Mouse (Mus musculus): Measurements from ENCODE around the gene Prkce. TPM values are rescaled to one million over a fixed set of nuclear protein-coding genes. Genes with fewer than 3 reads are reported as not detected.

The Prkce gene
- polyA plus RNA-seq, 1 experiment from 2014 or later = 7.4 TPM

DNA sequence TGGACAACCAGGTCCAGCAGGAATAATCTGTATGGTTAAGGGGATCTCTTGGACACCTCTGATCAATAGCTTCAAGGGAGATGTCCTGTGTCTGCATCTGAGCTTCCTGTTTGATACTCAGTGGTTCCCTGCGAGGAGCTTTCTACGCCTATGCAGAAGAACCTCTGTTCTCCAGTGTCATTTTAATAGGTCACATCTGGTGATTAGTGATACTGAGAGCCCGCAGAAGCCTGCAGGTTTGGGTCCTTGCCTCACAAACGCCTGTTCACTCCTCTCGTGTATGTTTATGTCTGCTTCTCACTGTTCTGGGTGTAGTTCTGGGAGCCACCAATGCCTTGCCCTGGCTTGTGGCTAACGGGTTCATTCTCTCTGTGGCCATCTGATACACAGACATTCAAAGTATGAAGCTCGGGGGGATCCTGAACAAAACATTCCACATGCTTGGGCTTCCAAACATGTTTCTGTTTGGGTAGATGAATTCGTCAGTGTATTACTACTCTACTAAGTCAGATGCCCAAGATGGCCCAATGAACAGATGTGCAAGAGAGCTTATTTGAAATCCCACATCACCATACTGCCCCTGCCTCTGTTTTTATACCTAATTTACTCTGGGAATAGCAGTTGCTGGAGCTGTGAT lies 202.6 kb downstream of the Prkce start:
- Histone ChIP-seq H3K4me1 (replicated peaks; ENCODE audit: control insufficient read depth, insufficient read depth, low read length) (no peaks in the 10 kb centered on the region), H3K9ac (ENCODE audit: low read depth, low read length) (no peak overlapping the region), H3K4me3 (ENCODE audit: low read depth, low read length) (no peak overlapping the region), H3K36me3 (ENCODE audit: control insufficient read depth, insufficient read depth, low read length) (no peaks in the 10 kb centered on the region), H3K27me3 (ENCODE audit: control insufficient read depth, insufficient read depth, low read length) (no peaks in the 10 kb centered on the region), H3K27ac (ENCODE audit: low read depth, low read length) (no peak overlapping the region), H3K9me3 (ENCODE audit: control insufficient read depth, low read length) (no peaks in the 10 kb centered on the region), H3K4me2 (replicated peaks; ENCODE audit: low read depth, low read length) (no peak overlapping the region)
- 78% methylated on average over 8 of the region's 8 CpGs for WGBS
- no peak for DNase-seq (ENCODE audit: low spot score)
- no peak for ATAC-seq (ENCODE audit: low FRiP score)

DNA sequence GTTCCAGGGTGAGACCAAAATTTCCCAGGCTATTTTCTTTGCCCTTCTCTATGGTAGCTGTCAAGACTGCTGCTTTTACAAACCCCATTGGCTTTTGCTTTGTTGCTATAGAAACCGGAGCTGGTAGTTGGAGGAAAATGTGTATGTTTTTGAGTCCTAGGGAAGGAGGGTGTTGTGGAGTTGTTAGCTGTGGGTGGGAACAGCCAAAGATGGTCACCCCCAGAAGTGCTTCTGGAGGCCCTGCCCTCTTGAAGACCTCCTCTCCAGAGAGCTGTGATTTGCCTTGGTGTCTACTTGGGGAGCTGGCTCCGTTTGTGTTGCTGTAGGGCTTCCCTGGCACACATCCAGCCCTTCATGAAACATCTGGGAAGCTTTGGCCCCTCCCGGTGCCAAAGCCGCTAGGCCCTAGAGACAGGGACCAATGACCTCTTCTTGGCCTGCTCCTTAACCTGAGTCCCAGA lies 203.5 kb downstream of the Prkce start:
- 65% methylated on average over 4 of the region's 4 CpGs for WGBS
- H3K27me3 ChIP-seq (ENCODE audit: control insufficient read depth, insufficient read depth, low read length) = no peaks in the 10 kb centered on the region
- no peak overlapping the region for H3K9ac ChIP-seq (ENCODE audit: low read depth, low read length)
- H3K9me3 ChIP-seq (ENCODE audit: control insufficient read depth, low read length) = no peaks in the 10 kb centered on the region
- no peak for DNase-seq (ENCODE audit: low spot score)
- H3K4me1 ChIP-seq (replicated peaks; ENCODE audit: control insufficient read depth, insufficient read depth, low read length) = no peaks in the 10 kb centered on the region
- ATAC-seq (ENCODE audit: low FRiP score) = no peak
- no peak overlapping the region for H3K27ac ChIP-seq (ENCODE audit: low read depth, low read length)
- no peak overlapping the region for H3K4me3 ChIP-seq (ENCODE audit: low read depth, low read length)
- no peak overlapping the region for H3K4me2 ChIP-seq (replicated peaks; ENCODE audit: low read depth, low read length)
- H3K36me3 ChIP-seq (ENCODE audit: control insufficient read depth, insufficient read depth, low read length) = no peaks in the 10 kb centered on the region

DNA sequence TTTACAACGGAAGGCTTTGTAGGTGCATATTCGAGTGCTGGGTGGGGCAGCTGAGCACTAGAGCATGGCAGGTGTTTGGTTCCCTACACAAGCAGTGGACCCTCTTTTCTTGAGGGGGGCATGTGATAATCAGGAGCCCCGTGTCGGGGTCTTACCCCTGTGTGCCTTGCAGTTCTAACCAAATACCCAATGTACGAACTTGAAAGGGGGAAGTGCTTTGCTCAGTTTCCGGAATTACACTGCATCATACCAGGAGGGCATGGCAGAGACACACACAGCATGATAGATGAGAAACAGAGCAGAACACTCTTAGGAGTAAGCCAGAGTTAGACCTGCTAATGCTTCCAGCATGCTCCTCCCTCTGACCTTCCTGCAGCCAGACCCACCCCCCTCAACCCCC lies 208.8 kb downstream of the Prkce start:
- DNase-seq (ENCODE audit: low spot score) (no peak), ATAC-seq (ENCODE audit: low FRiP score) (no peak)
- WGBS = 90% methylated on average over 6 of the region's 6 CpGs
- no peaks in the 10 kb centered on the region; the same call in 1 of the 2 replicates for H3K4me1 ChIP-seq (replicated peaks; ENCODE audit: control insufficient read depth, insufficient read depth, low read length)
- no peak overlapping the region for H3K9ac ChIP-seq (ENCODE audit: low read depth, low read length)
- H3K36me3 ChIP-seq (ENCODE audit: control insufficient read depth, insufficient read depth, low read length) = no peaks in the 10 kb centered on the region
- no peaks in the 10 kb centered on the region for H3K9me3 ChIP-seq (ENCODE audit: control insufficient read depth, low read length)
- H3K27ac ChIP-seq (ENCODE audit: low read depth, low read length) = no peak overlapping the region
- H3K27me3 ChIP-seq (ENCODE audit: control insufficient read depth, insufficient read depth, low read length) = no peaks in the 10 kb centered on the region
- no peak overlapping the region for H3K4me3 ChIP-seq (ENCODE audit: low read depth, low read length)
- no peak overlapping the region for H3K4me2 ChIP-seq (replicated peaks; ENCODE audit: low read depth, low read length)

DNA sequence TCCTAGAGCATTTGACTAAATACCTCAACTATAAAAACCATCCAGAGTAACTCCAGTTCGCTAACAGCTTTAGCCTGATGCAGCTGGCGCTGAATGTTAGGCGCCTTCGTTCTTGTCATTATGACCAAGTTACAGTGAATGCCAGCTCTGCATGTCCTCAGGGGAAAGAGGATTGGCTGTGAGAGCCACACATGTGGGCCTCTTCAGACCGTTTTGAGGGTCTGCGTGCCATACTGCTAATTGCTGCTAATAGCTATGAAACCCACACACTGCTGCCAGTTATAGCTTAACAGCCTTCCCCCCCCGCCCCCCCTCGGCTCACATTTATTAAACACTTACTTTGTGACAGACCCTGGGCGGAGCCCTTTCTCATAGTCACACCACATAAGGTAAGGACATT lies 210.3 kb downstream of the Prkce start:
- WGBS = 86% methylated on average over 9 of the region's 9 CpGs
- H3K27ac ChIP-seq (ENCODE audit: low read depth, low read length) = no peak overlapping the region
- H3K9me3 ChIP-seq (ENCODE audit: control insufficient read depth, low read length) = no peaks in the 10 kb centered on the region

DNA sequence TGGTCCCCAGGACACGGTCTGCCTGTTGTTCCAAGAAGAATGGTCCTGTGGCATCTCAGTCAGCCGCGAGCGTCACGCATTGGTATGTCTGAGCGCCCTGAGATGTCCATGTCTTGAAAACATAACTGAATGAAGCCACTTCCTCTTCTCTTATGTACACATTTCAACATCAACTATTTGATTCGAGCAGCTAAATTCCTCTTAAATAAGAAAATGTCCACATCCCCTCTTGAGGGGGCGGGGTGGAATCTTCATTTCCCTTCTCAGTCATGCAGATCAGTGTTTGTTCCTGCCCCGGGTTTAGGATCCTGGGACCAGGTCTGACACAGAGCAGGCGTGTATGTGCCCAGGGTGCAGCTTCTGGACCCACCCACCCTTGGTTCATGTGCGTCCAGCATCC lies 211.0 kb downstream of the Prkce start:
- Histone ChIP-seq H3K9me3 (ENCODE audit: control insufficient read depth, low read length) (no peaks in the 10 kb centered on the region), H3K36me3 (ENCODE audit: control insufficient read depth, insufficient read depth, low read length) (no peaks in the 10 kb centered on the region), H3K4me1 (replicated peaks; ENCODE audit: control insufficient read depth, insufficient read depth, low read length) (no peaks in the 10 kb centered on the region; the same call in 1 of the 2 replicates), H3K27me3 (ENCODE audit: control insufficient read depth, insufficient read depth, low read length) (no peaks in the 10 kb centered on the region), H3K27ac (ENCODE audit: low read depth, low read length) (no peak overlapping the region), H3K4me3 (ENCODE audit: low read depth, low read length) (no peak overlapping the region), H3K9ac (ENCODE audit: low read depth, low read length) (no peak overlapping the region), H3K4me2 (replicated peaks; ENCODE audit: low read depth, low read length) (no peak overlapping the region)
- WGBS = 78% methylated on average over 11 of the region's 11 CpGs
- no peak for DNase-seq (ENCODE audit: low spot score)
- no peak for ATAC-seq (ENCODE audit: low FRiP score)

More for the DNA sequence above, 210.3 kb downstream of the Prkce start:
- Histone ChIP-seq H3K4me1 (replicated peaks; ENCODE audit: control insufficient read depth, insufficient read depth, low read length) (no peaks in the 10 kb centered on the region; the same call in 1 of the 2 replicates), H3K36me3 (ENCODE audit: control insufficient read depth, insufficient read depth, low read length) (no peaks in the 10 kb centered on the region), H3K4me3 (ENCODE audit: low read depth, low read length) (no peak overlapping the region), H3K9ac (ENCODE audit: low read depth, low read length) (no peak overlapping the region), H3K4me2 (replicated peaks; ENCODE audit: low read depth, low read length) (no peak overlapping the region), H3K27me3 (ENCODE audit: control insufficient read depth, insufficient read depth, low read length) (no peaks in the 10 kb centered on the region)
- ATAC-seq (ENCODE audit: low FRiP score) (no peak), DNase-seq (ENCODE audit: low spot score) (no peak)

DNA sequence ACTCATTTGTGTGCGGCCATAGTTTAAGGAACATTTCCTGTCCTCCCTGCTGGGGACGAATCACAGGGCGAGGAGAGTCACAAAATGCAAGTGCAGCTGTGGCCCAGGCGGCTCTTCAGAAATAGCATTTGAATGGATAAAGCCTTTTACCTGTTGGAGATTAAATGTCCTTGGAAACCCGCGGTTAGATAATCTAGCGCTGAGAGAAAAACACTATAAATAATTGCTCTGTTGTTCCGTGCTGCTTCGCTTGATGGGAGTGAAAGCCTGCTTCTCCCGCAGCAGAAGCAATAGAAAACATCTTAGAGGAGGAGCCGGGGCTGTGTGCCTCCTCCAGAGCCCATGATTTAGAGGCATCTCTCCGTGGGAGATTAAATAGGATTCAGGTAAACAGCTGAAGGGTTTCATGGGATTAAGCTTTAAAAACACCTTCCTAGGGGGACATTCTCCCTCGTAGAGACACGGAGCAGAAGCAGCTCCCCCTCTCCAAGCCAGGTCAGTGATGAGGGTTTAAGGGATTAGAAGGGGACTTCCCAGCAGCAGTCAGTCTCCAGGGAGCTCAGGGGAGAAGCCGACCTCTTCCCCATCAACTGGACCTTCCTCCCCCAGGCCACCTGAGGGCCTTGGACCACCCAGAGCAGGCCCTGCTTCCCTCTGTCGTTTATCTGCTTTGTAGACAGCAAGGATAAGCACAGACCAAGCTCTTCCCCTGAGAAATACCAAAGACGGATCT lies 212.0 kb downstream of the Prkce start:
- no peak overlapping the region for H3K4me3 ChIP-seq (ENCODE audit: low read depth, low read length)
- no peak for ATAC-seq (ENCODE audit: low FRiP score)
- DNase-seq (ENCODE audit: low spot score) = no peak
- H3K36me3 ChIP-seq (ENCODE audit: control insufficient read depth, insufficient read depth, low read length) = no peaks in the 10 kb centered on the region
- no peaks in the 10 kb centered on the region; the same call in 1 of the 2 replicates for H3K4me1 ChIP-seq (replicated peaks; ENCODE audit: control insufficient read depth, insufficient read depth, low read length)
- H3K27ac ChIP-seq (ENCODE audit: low read depth, low read length) = no peak overlapping the region
- H3K9me3 ChIP-seq (ENCODE audit: control insufficient read depth, low read length) = no peaks in the 10 kb centered on the region
- 21% methylated on average over 17 of the region's 17 CpGs for WGBS
- H3K4me2 ChIP-seq (replicated peaks; ENCODE audit: low read depth, low read length) = no peak overlapping the region
- no peaks in the 10 kb centered on the region for H3K27me3 ChIP-seq (ENCODE audit: control insufficient read depth, insufficient read depth, low read length)
- H3K9ac ChIP-seq (ENCODE audit: low read depth, low read length) = no peak overlapping the region

DNA sequence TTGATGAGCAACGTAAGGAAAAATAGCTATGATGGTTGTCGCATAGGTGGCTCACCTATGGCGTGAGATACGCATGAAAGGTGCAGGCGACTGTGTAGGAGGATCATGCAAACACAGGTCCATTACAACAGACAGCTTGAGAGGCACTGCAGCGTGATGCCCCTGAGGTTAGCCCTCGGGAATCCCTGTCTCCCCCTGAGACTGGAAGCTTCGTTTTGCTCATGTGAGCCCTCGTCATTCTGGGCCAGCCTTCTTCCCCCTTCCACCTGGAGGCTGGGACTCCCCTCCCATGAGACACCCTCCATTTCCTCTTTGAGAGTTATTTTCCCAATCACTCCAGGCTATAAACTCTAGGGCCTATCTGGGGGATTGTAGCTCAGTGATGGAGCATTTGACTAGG lies 213.9 kb downstream of the Prkce start:
- no peaks in the 10 kb centered on the region for H3K9me3 ChIP-seq (ENCODE audit: control insufficient read depth, low read length)
- DNase-seq (ENCODE audit: low spot score) = no peak

DNA sequence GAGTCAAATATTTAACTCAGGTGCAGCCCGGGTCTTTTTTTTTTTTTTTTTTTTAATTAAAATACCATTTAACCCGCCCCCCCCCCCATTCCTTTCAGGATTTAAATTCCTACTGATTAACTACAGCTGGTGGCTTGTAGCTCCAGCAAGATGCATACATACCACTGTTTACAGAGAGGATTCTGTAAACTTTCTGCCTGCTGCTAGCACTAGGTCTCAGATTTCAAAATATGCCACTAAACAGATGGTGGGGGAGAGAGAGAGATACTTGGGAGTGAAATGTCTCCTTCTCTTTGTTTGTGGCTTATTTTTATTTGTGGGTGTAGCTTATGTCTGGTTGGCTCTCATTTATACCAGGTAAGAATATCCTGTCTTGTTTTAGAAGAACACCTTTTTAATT lies 215.3 kb downstream of the Prkce start:
- no peaks in the 10 kb centered on the region for H3K9me3 ChIP-seq (ENCODE audit: control insufficient read depth, low read length)
- ATAC-seq (ENCODE audit: low FRiP score) = no peak
- H3K27me3 ChIP-seq (ENCODE audit: control insufficient read depth, insufficient read depth, low read length) = no peaks in the 10 kb centered on the region
- H3K27ac ChIP-seq (ENCODE audit: low read depth, low read length) = no peak overlapping the region
- H3K36me3 ChIP-seq (ENCODE audit: control insufficient read depth, insufficient read depth, low read length) = no peaks in the 10 kb centered on the region
- H3K4me1 ChIP-seq (replicated peaks; ENCODE audit: control insufficient read depth, insufficient read depth, low read length) = no peaks in the 10 kb centered on the region; the same call in 1 of the 2 replicates
- DNase-seq (ENCODE audit: low spot score) = no peak
- no peak overlapping the region for H3K9ac ChIP-seq (ENCODE audit: low read depth, low read length)
- H3K4me2 ChIP-seq (replicated peaks; ENCODE audit: low read depth, low read length) = no peak overlapping the region
- H3K4me3 ChIP-seq (ENCODE audit: low read depth, low read length) = no peak overlapping the region
- WGBS = 22% methylated on average over 2 of the region's 2 CpGs

More for the DNA sequence above, 213.9 kb downstream of the Prkce start:
- Histone ChIP-seq H3K4me2 (replicated peaks; ENCODE audit: low read depth, low read length) (no peak overlapping the region), H3K4me1 (replicated peaks; ENCODE audit: control insufficient read depth, insufficient read depth, low read length) (no peaks in the 10 kb centered on the region; the same call in 1 of the 2 replicates), H3K27ac (ENCODE audit: low read depth, low read length) (no peak overlapping the region), H3K9ac (ENCODE audit: low read depth, low read length) (no peak overlapping the region), H3K27me3 (ENCODE audit: control insufficient read depth, insufficient read depth, low read length) (no peaks in the 10 kb centered on the region), H3K4me3 (ENCODE audit: low read depth, low read length) (no peak overlapping the region), H3K36me3 (ENCODE audit: control insufficient read depth, insufficient read depth, low read length) (no peaks in the 10 kb centered on the region)
- WGBS = 88% methylated on average over 9 of the region's 9 CpGs
- ATAC-seq (ENCODE audit: low FRiP score) = no peak

Data from hindbrain, embryonic 11.5 days (tissue).